Mouse (Mus musculus): Measurements from ENCODE around the gene Zfp729a. TPM values are rescaled to one million over a fixed set of nuclear protein-coding genes. Genes with fewer than 3 reads are reported as not detected.

Zfp729a gene
- polyA plus RNA-seq (2014; fragmentation: Illumina TruSeq; extraction: RNeasy Lipid Tissue Mini Kit (QIAGEN cat#74804); ENCODE audit: low read depth, low replicate concordance), result 53.6 TPM

DNA sequence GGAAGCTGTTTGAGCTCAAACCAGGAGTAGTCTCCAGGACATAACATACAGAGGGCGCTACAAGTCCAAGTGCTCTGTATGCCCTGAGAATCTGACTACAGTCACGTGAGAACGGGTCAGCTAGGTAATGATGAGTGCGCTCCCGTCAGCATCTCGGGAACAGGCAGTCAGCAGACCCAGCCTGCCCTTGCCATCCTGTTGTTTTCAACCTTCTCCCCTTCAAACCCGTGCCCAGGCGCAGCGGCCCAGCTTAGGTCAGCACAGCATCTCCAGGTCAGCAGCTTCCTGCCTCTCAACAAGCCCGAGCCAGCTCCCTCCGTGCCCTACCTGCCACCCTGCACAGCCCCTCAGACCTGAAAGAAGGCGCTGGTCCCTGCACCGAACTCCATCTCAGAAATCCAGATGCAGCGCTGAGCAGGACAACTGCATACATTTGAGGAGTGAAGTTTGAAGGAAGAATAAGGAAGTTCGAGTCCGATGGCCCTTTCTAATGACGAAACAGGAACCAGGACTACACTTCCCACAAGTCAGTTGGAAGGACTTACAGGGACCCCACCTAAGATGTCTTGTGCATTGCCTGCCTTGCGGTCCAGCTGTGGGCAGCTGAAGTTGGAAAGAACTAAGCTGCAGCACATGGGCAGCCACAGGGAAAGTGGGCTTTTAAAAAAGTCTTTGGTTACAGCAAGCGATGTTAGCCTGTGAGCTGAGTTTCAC lies at the start of gene Zfp729a, which contains the start of gene Gm49345:
Zfp729a (minus strand) TSS at position 498 of the 714 bp plus-strand sequence.
Gm49345 (minus strand) TSS at position 476 of the 714 bp plus-strand sequence.

DNA sequence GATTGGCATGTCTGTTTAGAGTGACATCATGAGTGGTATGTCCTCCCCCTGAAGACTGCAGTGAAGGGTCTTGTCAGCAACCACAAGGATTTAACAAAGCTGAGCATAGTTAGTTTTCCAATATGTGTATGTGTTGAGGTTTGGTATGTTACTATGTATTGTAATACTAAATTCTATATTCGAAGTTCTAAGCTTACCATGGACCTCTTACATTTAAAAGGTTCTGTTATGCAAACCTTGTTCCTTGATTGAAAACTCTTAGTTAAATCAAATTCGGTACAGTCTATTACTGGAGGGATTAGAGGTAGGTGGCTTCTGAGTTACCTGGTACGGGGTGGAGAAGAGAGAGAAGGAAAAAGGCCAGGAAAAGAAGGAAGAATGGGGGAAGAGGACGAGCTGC lies 49.4 kb upstream of the Zfp729a start, which contains the start of gene Zfp738:
Zfp738 (minus strand) TSS at position 101 of the 400 bp plus-strand sequence.

DNA sequence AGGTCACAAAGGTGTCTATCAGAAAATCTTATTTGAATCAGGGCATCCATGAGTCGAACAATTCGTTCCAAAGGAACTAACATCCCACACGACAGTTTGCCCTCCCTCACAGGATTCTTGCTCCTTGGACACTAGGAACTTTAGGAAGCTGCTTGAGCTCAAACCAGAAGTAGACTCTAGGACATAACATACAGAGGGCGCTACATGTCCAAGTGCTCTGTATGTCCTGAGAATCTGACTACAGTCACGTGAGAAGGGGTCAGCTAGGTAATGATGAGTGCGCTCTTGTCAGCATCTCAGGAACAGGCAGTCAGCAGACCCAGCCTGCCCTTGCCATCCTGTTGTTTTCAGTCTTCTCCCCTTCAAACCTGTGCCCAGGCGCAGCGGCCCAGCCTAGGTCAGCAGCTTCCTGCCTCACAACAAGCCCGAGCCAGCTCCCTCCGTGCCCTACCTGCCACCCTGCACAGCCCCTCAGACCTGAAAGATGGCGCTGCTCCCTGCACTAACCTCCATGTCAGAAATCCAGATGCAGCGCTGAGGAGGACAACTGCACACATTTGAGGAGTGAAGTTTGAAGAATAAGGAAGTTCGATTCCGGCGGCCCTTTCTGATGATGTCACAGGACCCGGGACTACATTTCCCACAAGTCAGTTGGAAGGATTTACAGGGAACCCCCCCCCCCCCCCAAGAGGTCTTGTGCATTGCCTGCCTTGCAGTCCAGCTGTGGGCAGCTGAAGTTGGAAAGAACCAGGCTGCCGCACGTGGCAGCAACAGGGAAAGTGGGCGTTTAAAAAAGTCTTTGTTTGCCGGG lies 28.3 kb downstream of the Zfp729a start, which contains the start of gene Zfp729b:
Zfp729b (minus strand) TSS at position 642 of the 811 bp plus-strand sequence.

Other genes with a start within 250 kb of the Zfp729a start
- 49.9 TPM for gene Zfp429, start 238.0 kb downstream of the Zfp729a start, polyA plus RNA-seq (2014; fragmentation: Illumina TruSeq; extraction: RNeasy Lipid Tissue Mini Kit (QIAGEN cat#74804); ENCODE audit: low read depth, low replicate concordance)
- 8.2 TPM for gene Zfp459, start 216.4 kb downstream of the Zfp729a start, polyA plus RNA-seq (2014; fragmentation: Illumina TruSeq; extraction: RNeasy Lipid Tissue Mini Kit (QIAGEN cat#74804); ENCODE audit: low read depth, low replicate concordance)
- 69.4 TPM for gene Zfp874a, start 186.2 kb downstream of the Zfp729a start, polyA plus RNA-seq (2014; fragmentation: Illumina TruSeq; extraction: RNeasy Lipid Tissue Mini Kit (QIAGEN cat#74804); ENCODE audit: low read depth, low replicate concordance)
- 55.0 TPM for gene Zfp874b, start 153.5 kb downstream of the Zfp729a start, polyA plus RNA-seq (2014; fragmentation: Illumina TruSeq; extraction: RNeasy Lipid Tissue Mini Kit (QIAGEN cat#74804); ENCODE audit: low read depth, low replicate concordance)
- 38.5 TPM for gene Zfp58, start 137.2 kb downstream of the Zfp729a start, polyA plus RNA-seq (2014; fragmentation: Illumina TruSeq; extraction: RNeasy Lipid Tissue Mini Kit (QIAGEN cat#74804); ENCODE audit: low read depth, low replicate concordance)
- not detected for gene Gm26965, start 111.6 kb downstream of the Zfp729a start, polyA plus RNA-seq (2014; fragmentation: Illumina TruSeq; extraction: RNeasy Lipid Tissue Mini Kit (QIAGEN cat#74804); ENCODE audit: low read depth, low replicate concordance)
- 28.9 TPM for gene Zfp87, start 111.6 kb downstream of the Zfp729a start, polyA plus RNA-seq (2014; fragmentation: Illumina TruSeq; extraction: RNeasy Lipid Tissue Mini Kit (QIAGEN cat#74804); ENCODE audit: low read depth, low replicate concordance)
- gene Zfp748, start 84.0 kb downstream of the Zfp729a start, polyA plus RNA-seq (2014; fragmentation: Illumina TruSeq; extraction: RNeasy Lipid Tissue Mini Kit (QIAGEN cat#74804); ENCODE audit: low read depth, low replicate concordance), result 36.7 TPM
- 56.4 TPM for gene Zfp729b, start 28.1 kb downstream of the Zfp729a start, polyA plus RNA-seq (2014; fragmentation: Illumina TruSeq; extraction: RNeasy Lipid Tissue Mini Kit (QIAGEN cat#74804); ENCODE audit: low read depth, low replicate concordance)
- gene Gm49345, start within 50 bp of the Zfp729a start, polyA plus RNA-seq (2014; fragmentation: Illumina TruSeq; extraction: RNeasy Lipid Tissue Mini Kit (QIAGEN cat#74804); ENCODE audit: low read depth, low replicate concordance), result not detected
- 23.0 TPM for gene Zfp738, start 49.3 kb upstream of the Zfp729a start, polyA plus RNA-seq (2014; fragmentation: Illumina TruSeq; extraction: RNeasy Lipid Tissue Mini Kit (QIAGEN cat#74804); ENCODE audit: low read depth, low replicate concordance)
- 43.7 TPM for gene Zfp65, start 91.4 kb upstream of the Zfp729a start, polyA plus RNA-seq (2014; fragmentation: Illumina TruSeq; extraction: RNeasy Lipid Tissue Mini Kit (QIAGEN cat#74804); ENCODE audit: low read depth, low replicate concordance)
- 20.4 TPM for gene Zfp85, start 117.4 kb upstream of the Zfp729a start, polyA plus RNA-seq (2014; fragmentation: Illumina TruSeq; extraction: RNeasy Lipid Tissue Mini Kit (QIAGEN cat#74804); ENCODE audit: low read depth, low replicate concordance)
- 9.1 TPM for gene Zfp493, start 141.9 kb upstream of the Zfp729a start, polyA plus RNA-seq (2014; fragmentation: Illumina TruSeq; extraction: RNeasy Lipid Tissue Mini Kit (QIAGEN cat#74804); ENCODE audit: low read depth, low replicate concordance)
- gene Zfp273, start 175.9 kb upstream of the Zfp729a start, polyA plus RNA-seq (2014; fragmentation: Illumina TruSeq; extraction: RNeasy Lipid Tissue Mini Kit (QIAGEN cat#74804); ENCODE audit: low read depth, low replicate concordance), result 25.5 TPM
- 1.1 TPM for gene Gm10037, start 193.3 kb upstream of the Zfp729a start, polyA plus RNA-seq (2014; fragmentation: Illumina TruSeq; extraction: RNeasy Lipid Tissue Mini Kit (QIAGEN cat#74804); ENCODE audit: low read depth, low replicate concordance)
- not detected for gene BC048507, start 225.5 kb upstream of the Zfp729a start, polyA plus RNA-seq (2014; fragmentation: Illumina TruSeq; extraction: RNeasy Lipid Tissue Mini Kit (QIAGEN cat#74804); ENCODE audit: low read depth, low replicate concordance)